Mouse (Mus musculus) MEL-GATA-1-ER (cell line): ENCODE measurements around the gene Polr2m.
"Not testable (repeated sequence)": the region's sequence is repeated elsewhere in the genome, so short reads cannot be mapped to it uniquely, and the experiment has no call there.

ENCODE experiments used
- DNase-seq: peaks from one replicate; pipeline ENCODE4 v3.0.0-alpha.2; 2012; ENCODE audit warnings: low read depth; ENCODE audit errors: extremely low read depth

Gene Polr2m

DNA sequence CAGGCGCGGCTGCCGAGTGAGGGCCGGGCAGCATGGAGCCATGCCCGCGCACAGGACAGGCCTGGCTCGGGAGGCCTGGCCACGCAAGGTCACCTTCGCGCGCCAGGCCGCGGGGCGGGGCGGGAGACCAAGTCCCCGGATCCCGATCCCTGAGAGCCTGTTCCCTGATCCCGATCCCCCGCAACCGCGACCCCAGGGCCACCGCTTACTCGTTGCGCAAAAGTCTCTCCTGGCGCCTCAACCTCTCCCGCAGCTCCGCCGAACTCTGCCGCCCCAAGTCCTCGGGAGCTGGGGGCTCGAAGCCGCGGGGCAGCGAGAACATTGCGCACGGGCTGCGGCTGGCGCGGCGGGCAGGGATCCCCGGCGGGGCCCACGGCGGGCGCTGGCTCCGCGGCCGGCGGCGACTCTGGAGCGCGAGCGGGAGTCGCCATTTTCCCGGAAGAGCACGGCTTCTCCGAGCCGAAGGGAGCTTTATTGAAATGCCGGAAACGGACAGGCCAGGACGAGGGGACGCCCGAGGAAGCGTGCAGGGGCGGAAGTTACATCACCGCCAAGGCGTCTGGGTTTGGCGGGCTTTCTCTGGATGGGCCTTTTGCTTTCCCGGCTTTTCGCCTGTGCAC is at the start of gene Polr2m:
Polr2m (minus strand) TSS at position 461 of the 620 bp plus-strand sequence.
- DNase-seq = peak; percentile 84

DNA sequence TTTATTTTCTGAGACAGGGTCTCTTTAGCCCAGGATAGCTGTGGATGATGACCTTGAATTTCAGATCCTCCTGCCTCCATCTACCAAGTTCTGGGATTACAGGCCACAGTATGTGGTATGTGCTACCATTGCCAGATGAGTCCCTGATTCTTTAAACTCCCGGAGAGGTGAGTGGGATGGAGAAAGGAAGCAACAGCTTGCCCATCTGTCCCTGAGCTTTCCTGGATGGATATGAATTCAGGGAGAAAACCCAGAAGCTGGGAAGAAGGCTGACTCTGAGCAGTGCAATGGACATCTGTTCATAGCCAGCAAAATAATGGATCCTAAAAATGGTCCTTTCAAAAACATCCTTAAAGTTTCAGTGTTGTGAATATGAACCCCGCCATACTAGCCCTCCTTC is 49.3 kb upstream of the Polr2m start:
- no peak for DNase-seq

GRCm38 (mm10) chr9:71529960-71530359 is 44.2 kb upstream of the Polr2m start:
- no peak for DNase-seq

DNA sequence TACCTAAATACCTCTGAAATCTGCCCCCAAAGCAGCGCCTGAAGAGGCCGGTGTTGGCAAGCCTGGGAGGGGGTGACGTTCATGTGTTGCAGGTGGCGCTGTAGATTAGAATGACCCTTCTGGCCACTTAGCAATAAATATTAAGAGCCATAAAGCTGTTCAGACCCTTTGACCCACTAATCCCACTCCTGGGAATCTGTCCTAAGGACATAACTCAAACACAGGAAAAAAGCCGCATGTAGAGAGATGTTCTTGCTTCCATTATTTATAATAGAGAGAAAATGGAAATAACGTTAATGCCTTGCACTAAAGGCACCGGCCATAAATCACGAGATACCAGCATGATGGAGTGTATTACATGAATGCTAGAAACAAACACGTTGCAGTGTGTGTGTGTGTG is 41.7 kb upstream of the Polr2m start:
- no peak for DNase-seq

DNA sequence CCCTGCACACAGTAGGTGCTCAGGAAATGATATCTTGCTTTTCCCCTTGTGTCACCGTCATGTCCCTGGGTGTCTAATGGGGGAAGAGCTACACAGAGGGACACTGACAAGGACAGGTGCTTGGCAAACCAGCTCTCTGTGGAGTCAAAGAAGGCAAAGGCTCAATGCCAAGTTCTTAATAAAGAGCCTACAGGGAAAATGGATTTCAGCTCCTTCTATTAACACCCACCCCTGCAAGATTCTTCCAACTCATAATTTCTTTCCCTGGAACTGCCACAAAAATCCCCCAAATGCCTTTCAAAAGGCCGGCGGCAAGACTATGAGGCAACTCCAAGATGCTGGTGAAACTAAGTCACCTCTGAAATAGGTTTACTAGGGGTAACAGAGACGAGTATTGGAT is 38.2 kb upstream of the Polr2m start:
- DNase-seq = no peak

DNA sequence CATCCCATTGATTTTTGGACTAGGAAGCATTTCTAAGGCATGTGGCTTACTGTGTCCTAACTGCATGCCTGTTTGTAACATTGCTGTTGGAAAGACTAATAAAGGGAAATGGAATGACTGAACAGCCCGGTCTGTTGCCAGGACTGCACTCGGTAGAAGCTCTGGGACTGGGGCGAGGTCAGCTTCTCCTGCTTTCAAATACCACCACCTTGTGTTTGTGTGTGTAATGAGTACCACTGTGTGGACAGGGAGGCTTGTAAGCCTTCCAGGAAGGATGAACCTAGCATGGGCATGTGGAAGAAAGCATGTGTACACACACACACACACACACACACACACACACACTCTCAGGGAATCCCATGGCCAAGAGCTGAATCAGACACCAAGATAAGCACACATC is 34.1 kb upstream of the Polr2m start:
- no peak for DNase-seq

- peak; percentile 52 for DNase-seq
These were observed 31.8 kb upstream of the Polr2m start for GRCm38 (mm10) chr9:71517487-71517886.

DNA sequence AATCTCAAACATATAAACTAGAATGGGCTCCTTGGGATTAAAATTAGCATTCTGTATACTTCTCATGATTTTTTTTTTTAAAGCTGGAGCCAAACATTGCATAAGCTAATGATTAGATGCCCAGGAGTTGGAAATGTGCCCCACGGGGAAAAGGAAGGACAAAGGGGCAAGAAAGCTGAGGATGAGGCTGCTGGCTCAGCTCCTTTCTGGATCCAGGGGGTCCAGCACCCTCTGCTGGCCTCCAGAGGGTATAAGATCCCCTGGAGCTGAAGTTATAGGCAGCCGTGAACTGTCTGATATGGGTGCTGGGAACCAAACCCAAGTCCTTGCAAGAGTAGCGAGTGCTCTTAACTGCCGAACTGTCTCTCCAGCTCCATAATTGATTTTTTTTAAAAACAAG is 30.1 kb upstream of the Polr2m start:
- no peak for DNase-seq

DNA sequence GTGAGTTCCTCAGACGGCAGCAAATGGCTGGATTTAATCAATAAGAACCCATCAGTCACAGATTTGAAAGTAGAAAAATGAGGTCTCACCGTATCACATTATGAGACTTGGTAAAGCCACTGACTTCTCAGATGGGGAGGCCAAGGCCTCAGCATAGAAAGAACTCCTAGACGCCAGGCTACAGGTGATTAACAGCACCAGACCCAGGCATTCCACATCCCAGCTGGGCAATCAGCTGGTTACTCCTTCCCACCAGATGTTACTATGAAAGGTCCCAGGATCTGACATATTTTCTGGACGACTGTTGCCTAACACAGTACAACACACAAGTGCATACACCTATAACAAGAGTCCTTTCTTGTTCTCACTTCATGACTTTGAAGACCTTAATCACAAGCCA is 27.8 kb upstream of the Polr2m start:
- no peak for DNase-seq

GRCm38 (mm10) chr9:71512899-71513298 is 27.2 kb upstream of the Polr2m start:
- no peak for DNase-seq

DNA sequence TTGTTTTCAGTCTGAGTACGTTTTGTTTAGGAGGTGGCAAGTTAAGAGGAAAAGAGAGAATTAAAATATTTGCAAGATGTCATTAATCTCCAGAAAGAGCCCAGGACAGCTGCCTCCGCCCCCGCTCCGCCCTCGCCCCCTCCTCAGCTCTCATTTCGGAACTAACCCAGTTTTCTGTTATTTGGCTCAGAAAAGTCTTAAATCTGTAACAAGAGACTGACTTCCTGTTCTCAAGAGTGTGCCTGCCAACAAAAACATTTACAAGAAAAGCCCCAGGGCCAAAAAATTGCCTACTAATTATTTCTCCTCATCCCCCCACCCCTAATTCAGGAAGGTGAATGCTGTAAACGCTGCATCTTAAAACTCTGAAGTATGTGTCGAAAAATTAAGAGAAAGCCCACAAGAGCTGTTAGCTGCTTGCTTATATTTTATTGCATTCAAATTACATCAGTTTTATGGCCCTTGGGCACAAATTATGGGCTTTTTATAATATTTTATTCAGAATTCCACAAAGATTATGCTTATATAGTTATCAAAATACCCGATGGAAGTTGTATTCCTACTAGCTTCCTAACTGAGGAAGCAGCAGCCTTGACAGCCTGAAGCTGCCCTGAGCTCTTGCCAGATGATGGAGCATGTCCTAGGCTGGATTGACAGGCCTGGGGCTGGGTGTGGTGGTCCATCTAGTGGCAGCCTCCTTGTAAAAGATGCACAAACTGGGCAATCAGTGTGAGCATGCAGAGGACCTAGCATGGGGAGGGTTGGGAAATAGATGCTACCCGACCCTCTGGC is 12.9 kb upstream of the Polr2m start:
- no peak for DNase-seq

GRCm38 (mm10) chr9:71496637-71497036 is 10.9 kb upstream of the Polr2m start:
- DNase-seq = no peak

DNA sequence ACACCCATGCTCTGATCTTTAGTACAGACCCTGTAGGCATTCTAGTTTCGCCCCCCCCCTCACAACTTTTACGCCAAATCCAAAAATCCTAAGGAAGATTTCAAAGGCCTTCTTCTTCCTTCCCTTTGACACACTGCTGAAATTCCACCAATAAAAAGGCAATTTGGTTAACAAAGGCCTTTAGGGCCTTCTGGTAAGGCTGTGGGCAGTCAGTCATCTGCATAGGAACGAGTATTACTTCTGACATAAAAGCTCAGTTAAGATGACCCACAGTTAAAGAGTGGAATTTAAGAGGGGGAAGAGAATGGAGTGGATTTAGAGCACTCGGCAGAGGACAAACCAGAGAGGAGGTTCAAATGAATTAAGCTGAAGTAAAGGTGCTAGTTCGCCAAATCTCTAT is 8.0 kb upstream of the Polr2m start:
- no peak for DNase-seq

- no peak for DNase-seq
These were observed 6.7 kb upstream of the Polr2m start for GRCm38 (mm10) chr9:71492296-71493025.

DNA sequence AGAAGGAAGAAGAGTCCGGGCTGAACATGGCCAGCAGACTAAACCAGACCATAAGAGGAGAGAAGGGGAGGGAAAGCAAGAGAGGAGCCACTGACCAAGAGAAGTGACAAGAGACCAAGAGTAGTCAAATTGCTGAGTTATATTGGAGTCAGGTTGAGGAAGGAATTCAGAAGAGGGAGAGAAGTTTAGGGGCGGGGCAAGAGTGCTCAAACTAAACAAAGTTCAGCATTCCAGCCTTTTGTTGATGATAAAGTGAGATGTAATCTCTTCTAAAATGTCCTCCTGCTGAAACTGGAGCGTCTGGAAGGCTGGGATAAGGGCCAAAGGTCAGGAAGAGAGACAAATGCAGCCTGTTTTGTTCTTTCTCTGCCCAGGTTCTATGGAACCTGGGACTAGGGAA is 4.3 kb upstream of the Polr2m start:
- no peak for DNase-seq

- no peak for DNase-seq
These were observed 392 bp upstream of the Polr2m start for GRCm38 (mm10) chr9:71486127-71486526.

GRCm38 (mm10) chr9:71484871-71485474 is 762 bp downstream of the Polr2m start:
- DNase-seq = no peak

GRCm38 (mm10) chr9:71483872-71484271 is 1.9 kb downstream of the Polr2m start:
- DNase-seq = not testable (repeated sequence)

DNA sequence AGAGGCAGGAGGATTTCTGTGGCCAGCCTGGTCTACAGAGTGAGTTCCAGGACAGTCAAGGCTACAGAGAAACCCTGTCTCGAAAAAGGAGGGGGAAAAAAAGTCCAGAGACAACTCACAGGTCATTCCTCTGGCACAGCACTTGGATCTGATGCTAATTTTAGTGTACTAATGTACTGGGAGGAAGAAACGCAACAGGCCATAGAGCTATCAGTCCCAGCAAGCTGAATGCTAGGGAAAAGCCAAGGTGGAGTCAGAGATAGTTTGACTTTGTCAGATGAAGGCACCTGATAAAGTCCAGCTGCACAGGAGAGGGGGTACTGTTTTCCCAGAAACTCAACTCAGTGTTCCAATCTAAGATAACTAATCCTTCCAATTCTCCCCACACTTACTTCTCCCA is 5.4 kb downstream of the Polr2m start:
- DNase-seq = no peak

DNA sequence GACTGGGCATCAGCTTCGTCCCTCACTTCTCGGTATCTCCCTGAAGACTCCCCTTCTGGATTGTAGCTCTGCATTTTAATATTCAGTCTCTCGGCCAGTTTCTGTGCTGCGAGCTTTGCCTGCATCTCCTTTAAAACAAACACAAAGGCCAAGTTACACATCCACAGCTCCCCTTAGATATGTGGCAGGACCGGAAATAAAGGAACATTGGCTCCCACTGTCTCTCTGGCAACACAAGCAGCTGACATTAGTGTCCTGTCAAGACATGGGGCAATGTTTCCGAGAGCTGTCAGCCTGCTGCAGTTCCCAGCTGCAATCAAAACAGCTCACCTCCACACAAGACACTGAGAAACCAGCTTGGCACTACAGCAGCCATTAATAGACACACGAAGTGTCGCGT is 6.3 kb downstream of the Polr2m start:
- no peak for DNase-seq

DNA sequence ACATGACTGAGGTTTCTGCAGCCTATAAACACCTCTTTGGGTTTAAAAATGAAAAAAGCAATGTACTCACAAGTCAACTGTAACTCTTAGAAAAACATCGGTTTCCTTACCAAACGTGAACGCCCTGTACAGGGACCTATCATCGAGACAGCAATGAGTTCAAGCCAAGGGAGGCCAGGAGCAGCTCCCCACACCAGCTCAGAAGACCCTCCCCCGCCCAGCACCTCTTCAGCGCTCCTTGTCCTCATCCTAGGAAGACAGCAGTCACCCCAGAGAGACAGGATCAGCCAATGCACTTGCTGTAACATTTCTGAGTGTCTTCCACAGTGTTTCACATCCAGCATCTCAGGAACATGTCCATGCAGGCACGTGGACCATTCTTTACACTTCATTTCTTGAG is 7.1 kb downstream of the Polr2m start:
- DNase-seq = no peak

- DNase-seq = no peak
These were observed 9.1 kb downstream of the Polr2m start for GRCm38 (mm10) chr9:71476601-71477000.
